Mouse (Mus musculus): ENCODE measurements around the gene Ccdc180. TPM values are rescaled to one million over a fixed set of nuclear protein-coding genes. Genes with fewer than 3 reads are reported as not detected.
A peak's percentile ranks its signal among the peaks of the same experiment; 100 is the strongest.

Gene Ccdc180
- polyA plus RNA-seq, 1 experiment from 2014 or later, result 0.66 TPM

DNA sequence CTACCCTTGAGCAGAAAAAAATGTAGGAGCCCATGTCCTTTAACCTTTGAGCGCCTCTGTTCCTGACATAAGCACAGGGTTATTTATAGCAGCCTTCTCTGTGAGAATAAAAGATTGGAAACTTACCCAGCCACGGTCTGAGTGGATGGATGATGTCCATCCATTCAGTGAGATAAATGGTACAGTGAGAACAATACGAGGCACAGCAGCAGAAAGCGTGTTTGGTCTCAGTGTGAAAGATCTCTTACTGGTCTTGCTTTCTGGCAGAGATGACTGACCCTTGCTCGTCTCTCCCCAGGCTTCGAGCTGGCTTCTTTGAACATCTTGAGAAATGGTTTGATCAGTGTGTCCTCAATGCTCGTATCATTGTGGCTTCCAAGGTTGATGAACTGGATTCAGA is 27.0 kb downstream of the Ccdc180 start:
- Histone ChIP-seq H3K4me1 (no peaks in the 10 kb centered on the region), H3K4me3 (no peak overlapping the region), H3K9me3 (no peaks in the 10 kb centered on the region), H3K27ac (no peak overlapping the region), H3K4me2 (no peak overlapping the region), H3K36me3 (no peaks in the 10 kb centered on the region), H3K9ac (no peak overlapping the region), H3K27me3 (no peaks in the 10 kb centered on the region)
- WGBS, result 46% methylated on average over 7 of the region's 7 CpGs
- no peak for ATAC-seq (ENCODE audit: borderline replicate concordance, extremely low read depth, low FRiP score, low TSS enrichment)

DNA sequence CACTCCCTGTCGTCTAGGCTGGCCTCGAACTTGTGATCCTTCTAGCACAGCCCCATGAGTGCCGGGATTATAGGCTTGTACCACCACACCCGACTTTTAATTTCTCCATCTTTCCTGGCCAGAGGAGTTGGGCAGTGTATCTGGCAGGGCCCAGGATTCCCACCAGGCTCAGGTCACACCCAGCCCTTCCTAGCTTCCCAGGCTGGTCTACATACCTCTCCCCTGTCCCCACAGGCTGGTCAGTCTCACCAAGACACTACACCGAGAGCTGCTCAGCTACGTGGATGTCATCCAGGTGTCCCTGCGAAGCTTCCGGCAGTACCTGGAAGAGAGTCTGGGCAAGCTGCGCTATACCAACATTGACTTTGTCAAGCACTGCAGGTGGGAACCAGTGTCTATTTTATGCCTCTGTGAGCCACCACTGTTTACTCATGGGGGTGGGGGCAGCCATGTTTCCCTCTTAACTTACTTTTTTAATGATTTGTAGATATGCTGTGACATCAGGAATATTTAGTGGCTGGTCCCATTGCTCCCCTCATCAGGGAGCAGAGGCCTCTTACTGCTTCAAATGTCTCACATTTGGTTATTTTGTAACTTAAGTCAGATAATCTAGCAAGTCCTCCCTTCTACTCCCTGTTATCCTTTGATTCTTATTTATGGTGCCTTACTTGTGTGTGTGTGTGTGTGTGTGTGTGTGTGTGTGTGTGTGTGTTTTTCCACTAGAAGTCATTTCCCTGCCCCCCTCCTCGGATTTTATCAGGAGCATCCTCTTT is 31.7 kb downstream of the Ccdc180 start:
- no peaks in the 10 kb centered on the region for H3K36me3 ChIP-seq
- WGBS, result 72% methylated on average over 10 of the region's 10 CpGs
- no peak for ATAC-seq (ENCODE audit: borderline replicate concordance, extremely low read depth, low FRiP score, low TSS enrichment)
- no peak overlapping the region for H3K27ac ChIP-seq
- no peak overlapping the region for H3K9ac ChIP-seq
- no peaks in the 10 kb centered on the region for H3K27me3 ChIP-seq
- no peak overlapping the region for H3K4me3 ChIP-seq
- no peak overlapping the region for H3K4me2 ChIP-seq
- H3K9me3 ChIP-seq, result no peaks in the 10 kb centered on the region
- no peaks in the 10 kb centered on the region for H3K4me1 ChIP-seq

DNA sequence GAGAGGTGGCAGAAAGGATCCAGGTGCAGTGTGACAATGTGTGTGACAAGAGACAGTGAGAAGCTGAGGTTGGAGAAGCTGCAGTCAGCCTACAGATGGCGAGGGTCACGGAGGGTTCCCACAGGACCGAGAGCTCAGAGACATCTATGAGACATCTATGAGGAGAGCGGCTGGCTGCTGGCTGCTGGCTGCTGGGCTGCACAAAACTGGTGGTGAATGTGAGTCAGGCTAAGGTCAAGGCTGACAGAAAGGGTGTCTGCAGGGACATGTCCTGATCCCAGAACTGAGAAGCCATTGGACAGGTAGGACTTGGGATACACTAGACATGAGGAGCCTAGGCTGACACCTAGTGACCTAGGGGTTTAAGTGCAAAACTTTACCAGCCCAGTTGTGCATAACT is 33.9 kb downstream of the Ccdc180 start:
- H3K9me3 ChIP-seq, result no peaks in the 10 kb centered on the region
- no peaks in the 10 kb centered on the region for H3K4me1 ChIP-seq
- no peaks in the 10 kb centered on the region for H3K27me3 ChIP-seq
- no peak overlapping the region for H3K27ac ChIP-seq
- ATAC-seq (ENCODE audit: borderline replicate concordance, extremely low read depth, low FRiP score, low TSS enrichment), result no peak
- H3K4me2 ChIP-seq, result no peak overlapping the region
- no peak overlapping the region for H3K9ac ChIP-seq
- H3K4me3 ChIP-seq, result no peak overlapping the region
- H3K36me3 ChIP-seq, result no peaks in the 10 kb centered on the region
- WGBS, result 74% methylated on average over 4 of the region's 4 CpGs

DNA sequence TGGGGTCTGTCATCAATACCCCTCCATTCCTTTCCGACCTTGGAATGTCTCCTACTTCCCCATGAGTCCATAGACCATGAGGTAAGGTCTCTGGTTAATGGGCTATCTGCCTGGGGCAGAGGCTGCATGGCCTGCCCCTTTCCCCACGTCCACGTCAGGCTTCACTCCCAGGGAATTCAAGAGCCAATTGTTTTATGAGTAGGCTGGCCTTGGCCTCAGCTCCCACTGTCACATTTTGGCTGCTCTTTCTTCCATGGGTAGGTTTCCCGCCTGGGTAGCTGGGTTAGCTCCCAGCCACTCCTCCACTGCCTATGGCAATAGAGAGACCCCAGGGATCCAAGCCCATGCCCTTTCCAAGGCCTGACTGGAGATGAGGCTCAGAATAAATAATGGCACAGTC is 38.5 kb downstream of the Ccdc180 start:
- no peaks in the 10 kb centered on the region for H3K4me1 ChIP-seq
- H3K9ac ChIP-seq, result no peak overlapping the region
- no peaks in the 10 kb centered on the region for H3K36me3 ChIP-seq
- no peak for ATAC-seq (ENCODE audit: borderline replicate concordance, extremely low read depth, low FRiP score, low TSS enrichment)
- H3K4me2 ChIP-seq, result no peak overlapping the region
- no peaks in the 10 kb centered on the region for H3K27me3 ChIP-seq
- H3K9me3 ChIP-seq, result no peaks in the 10 kb centered on the region
- 72% methylated on average over 4 of the region's 4 CpGs for WGBS
- H3K4me3 ChIP-seq, result no peak overlapping the region
- no peak overlapping the region for H3K27ac ChIP-seq

DNA sequence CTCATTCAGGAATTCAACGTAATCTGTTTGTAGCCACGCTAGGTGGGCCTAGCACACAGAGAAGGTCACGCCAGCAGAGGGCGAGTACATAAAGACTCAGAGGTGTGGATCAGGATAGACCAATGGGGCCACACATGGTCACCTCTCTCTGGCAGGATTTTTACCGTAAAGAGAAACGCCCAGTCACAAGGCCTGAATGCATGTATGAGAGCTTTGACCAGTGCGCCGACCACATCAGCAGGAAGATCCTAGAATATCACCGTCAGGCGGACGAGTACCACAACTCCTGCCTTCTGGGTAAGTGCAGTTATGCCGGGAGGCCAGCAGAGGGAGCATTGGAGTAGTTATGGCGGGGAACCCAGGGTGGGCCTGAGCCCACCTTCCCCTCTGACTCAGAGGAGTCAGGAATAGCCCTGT is 51.5 kb downstream of the Ccdc180 start:
- H3K9ac ChIP-seq, result no peak overlapping the region
- ATAC-seq (ENCODE audit: borderline replicate concordance, extremely low read depth, low FRiP score, low TSS enrichment), result 0 out of 2 replicates have a peak, but pooled peaks have one; percentile 46
- WGBS, result 21% methylated on average over 13 of the region's 13 CpGs
- H3K4me2 ChIP-seq, result peak overlapping the region; percentile 36
- no peaks in the 10 kb centered on the region for H3K36me3 ChIP-seq
- no peak overlapping the region for H3K4me3 ChIP-seq
- no peaks in the 10 kb centered on the region for H3K9me3 ChIP-seq
- peaks cover 4% of the 10 kb centered on the region; the same call in 1 of the 2 replicates for H3K4me1 ChIP-seq
- no peaks in the 10 kb centered on the region for H3K27me3 ChIP-seq
- no peak overlapping the region for H3K27ac ChIP-seq

DNA sequence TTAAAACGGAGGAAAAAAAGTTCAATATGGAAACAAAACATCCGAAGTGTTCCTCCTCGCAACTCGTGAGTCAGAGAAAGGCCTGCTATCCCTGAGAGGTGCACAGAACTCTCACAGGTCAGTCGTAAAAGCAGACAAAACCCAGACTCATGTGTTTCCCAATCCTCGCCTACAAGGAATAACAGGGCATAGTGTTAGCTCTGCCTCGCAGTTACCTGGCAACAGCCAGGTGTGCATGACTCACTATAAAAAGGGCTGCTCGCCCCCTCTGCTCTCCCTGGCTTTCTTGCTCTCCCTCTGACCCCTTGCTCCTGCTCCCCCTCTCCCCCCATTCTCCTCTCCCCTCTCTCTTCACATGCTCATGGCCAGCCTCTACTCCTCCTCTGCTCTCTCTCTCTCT is 57.6 kb downstream of the Ccdc180 start:
- Histone ChIP-seq H3K4me1 (peaks cover 14% of the 10 kb centered on the region), H3K4me3 (no peak overlapping the region), H3K9me3 (no peaks in the 10 kb centered on the region), H3K4me2 (no peak overlapping the region), H3K36me3 (no peaks in the 10 kb centered on the region), H3K9ac (no peak overlapping the region), H3K27me3 (no peaks in the 10 kb centered on the region), H3K27ac (no peak overlapping the region)
- ATAC-seq (ENCODE audit: borderline replicate concordance, extremely low read depth, low FRiP score, low TSS enrichment), result no peak
- 55% methylated on average over 8 of the region's 8 CpGs for WGBS

DNA sequence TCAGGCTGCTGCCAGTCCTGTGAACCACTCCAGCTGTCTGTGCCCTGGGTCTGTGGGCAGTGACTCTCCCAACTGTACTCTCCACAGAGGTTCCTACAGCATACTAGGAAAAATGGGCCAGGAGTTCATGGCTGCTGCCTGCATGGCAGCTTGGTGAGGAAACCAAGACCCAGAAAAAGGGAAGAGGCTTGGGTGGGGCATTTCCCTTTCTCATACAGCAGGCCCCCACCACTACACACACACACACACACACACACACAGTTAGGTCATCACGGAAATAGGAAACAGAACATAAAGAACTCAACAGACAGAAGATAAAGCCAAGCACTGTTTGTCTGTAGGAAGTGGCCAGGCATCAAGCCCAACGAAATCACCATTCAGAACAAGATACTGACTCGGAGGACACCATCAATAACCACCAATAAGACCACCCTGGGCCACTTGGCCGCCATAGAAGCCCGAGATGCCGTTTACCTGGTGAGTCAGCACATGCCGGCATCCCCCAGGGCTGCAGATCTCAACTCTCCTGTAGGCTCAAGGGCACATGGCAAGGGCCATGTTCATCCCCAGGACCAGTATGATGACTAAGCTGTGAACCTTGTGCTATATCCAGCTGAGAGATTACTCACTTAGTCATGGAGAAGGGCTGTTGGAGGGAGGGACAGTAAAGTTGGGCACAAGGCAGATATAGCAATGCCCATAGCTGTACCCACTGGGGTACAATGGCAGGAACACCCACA is 59.2 kb downstream of the Ccdc180 start:
- WGBS, result 70% methylated on average over 7 of the region's 7 CpGs
- Histone ChIP-seq H3K4me2 (no peak overlapping the region), H3K4me3 (no peak overlapping the region), H3K27me3 (no peaks in the 10 kb centered on the region), H3K4me1 (peaks cover 14% of the 10 kb centered on the region), H3K27ac (peak overlapping the region; percentile 37; the same call in 1 of the 2 replicates), H3K36me3 (no peaks in the 10 kb centered on the region), H3K9me3 (no peaks in the 10 kb centered on the region), H3K9ac (no peak overlapping the region)
- ATAC-seq (ENCODE audit: borderline replicate concordance, extremely low read depth, low FRiP score, low TSS enrichment), result peak; percentile 37; the same call in 1 of the 2 replicates

DNA sequence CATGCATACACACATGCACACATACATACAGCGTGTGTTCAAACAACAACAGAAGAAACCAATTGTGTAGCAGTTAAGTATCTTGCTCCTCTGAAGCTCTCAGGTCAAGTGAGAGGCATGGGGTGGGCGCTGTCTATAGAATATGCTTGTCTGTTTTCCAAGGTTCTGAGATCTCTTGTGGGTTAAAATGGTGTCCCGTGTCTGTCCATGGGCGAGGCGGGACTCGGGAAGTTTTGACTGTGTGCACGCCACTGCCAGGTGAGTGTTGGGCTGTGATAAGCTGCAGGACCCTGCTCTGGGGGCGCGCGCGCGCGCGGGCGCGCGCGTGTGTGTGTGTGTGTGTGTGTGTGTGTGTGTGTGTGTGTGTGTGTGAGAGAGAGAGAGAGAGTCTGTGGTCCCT is 61.7 kb downstream of the Ccdc180 start:
- peaks cover 14% of the 10 kb centered on the region for H3K4me1 ChIP-seq
- no peak overlapping the region for H3K4me3 ChIP-seq
- no peak overlapping the region for H3K9ac ChIP-seq
- H3K27ac ChIP-seq, result no peak overlapping the region
- H3K4me2 ChIP-seq, result no peak overlapping the region
- ATAC-seq (ENCODE audit: borderline replicate concordance, extremely low read depth, low FRiP score, low TSS enrichment), result no peak
- 93% methylated on average over 18 of the region's 18 CpGs for WGBS
- H3K36me3 ChIP-seq, result no peaks in the 10 kb centered on the region
- no peaks in the 10 kb centered on the region for H3K9me3 ChIP-seq
- H3K27me3 ChIP-seq, result no peaks in the 10 kb centered on the region

DNA sequence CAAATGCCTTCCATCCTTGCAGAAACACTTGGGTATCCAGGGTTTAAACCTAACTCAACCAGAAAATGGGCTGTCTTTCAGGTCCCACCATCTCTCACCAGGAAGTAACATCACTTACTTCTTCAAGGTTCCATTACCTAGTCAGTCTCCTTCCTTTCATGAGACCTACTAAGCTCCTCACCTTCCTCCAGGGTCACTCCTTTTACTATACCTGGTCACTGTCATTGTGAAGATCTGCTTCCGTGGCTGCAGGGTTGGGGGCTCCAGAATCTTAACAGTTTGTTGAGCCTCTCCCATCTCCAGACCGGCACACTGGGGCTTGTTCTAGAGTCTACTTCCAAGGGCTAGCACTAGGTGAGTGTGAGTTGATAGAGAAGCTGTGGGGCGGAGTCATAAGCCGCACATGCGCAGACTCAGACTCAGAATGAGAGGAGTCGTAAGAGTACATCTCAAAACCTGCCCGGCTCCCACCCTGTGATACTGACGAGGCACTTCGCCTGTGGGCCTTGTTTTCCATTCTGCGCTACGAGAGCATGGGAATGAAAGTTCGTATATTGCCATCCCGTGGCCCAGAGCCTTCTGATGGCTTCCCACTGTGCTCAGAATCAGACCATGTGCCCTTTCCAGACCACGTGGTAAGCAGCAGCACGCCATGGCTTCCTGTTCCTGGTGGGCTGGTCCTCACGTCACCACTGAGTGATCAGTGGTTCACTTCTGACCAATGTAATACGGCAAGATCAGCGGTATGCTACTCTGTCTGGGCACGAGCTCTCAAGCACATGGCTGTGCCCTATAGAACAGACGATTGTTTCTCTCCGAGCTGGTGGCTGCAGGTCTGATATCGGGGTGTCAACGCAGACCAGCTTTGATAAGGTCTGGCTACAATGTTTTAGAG is 63.2 kb downstream of the Ccdc180 start:
- Histone ChIP-seq H3K27ac (no peak overlapping the region), H3K9me3 (no peaks in the 10 kb centered on the region), H3K9ac (no peak overlapping the region), H3K27me3 (no peaks in the 10 kb centered on the region), H3K36me3 (no peaks in the 10 kb centered on the region), H3K4me1 (peaks cover 12% of the 10 kb centered on the region), H3K4me2 (no peak overlapping the region), H3K4me3 (no peak overlapping the region)
- ATAC-seq (ENCODE audit: borderline replicate concordance, extremely low read depth, low FRiP score, low TSS enrichment), result no peak
- WGBS, result 87% methylated on average over 23 of the region's 23 CpGs

DNA sequence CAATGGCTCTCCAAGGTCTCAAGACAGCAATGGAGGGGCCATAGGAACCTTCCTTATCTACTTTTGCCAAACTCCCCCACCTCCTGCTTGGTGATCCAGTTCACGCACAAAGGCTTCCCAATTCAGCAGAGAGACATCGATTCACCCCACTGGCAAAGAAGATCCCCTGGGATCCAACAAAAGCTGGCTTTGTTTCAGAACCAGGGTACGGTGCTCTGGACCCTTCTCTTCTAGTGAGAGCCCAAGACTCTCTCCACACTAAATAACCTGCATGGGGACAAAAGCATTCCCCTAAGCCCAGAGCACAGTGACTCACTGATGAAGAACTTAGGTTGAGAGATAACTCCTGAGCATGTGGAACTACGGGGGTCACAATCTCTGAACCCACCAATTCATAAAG is 65.1 kb downstream of the Ccdc180 start:
- WGBS, result 82% methylated on average over 4 of the region's 4 CpGs
- Histone ChIP-seq H3K9me3 (no peaks in the 10 kb centered on the region), H3K9ac (no peak overlapping the region), H3K4me3 (no peak overlapping the region), H3K27ac (no peak overlapping the region), H3K4me2 (no peak overlapping the region), H3K27me3 (no peaks in the 10 kb centered on the region), H3K36me3 (no peaks in the 10 kb centered on the region), H3K4me1 (0 out of 2 replicates have a peak, but pooled peaks cover 2% of the 10 kb centered on the region)
- no peak for ATAC-seq (ENCODE audit: borderline replicate concordance, extremely low read depth, low FRiP score, low TSS enrichment)

DNA sequence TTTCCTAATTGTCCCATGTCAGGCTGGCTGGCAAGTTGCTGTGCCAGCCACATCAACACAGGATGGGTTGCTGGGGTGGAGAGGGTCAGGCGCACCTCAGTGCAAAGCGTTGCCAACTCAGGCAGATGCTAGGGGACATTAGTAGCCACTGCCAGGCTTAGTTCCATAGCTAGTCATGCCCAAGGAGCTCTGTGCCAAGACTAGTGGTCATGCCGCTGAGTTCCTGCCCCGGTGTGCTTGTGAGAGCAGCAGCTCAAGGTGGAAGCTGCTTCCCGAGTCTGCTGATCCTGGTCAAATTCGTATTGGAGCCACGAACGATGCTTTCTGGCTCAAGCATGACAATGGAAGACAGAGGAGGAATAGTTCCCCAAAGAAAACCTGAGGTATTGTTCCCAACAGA is 66.0 kb downstream of the Ccdc180 start:
- Histone ChIP-seq H3K9me3 (no peaks in the 10 kb centered on the region), H3K4me1 (no peaks in the 10 kb centered on the region), H3K27me3 (no peaks in the 10 kb centered on the region), H3K9ac (no peak overlapping the region), H3K4me3 (no peak overlapping the region), H3K4me2 (no peak overlapping the region), H3K27ac (no peak overlapping the region), H3K36me3 (no peaks in the 10 kb centered on the region)
- ATAC-seq (ENCODE audit: borderline replicate concordance, extremely low read depth, low FRiP score, low TSS enrichment), result no peak
- WGBS, result 95% methylated on average over 8 of the region's 8 CpGs

Data from lung, embryonic 15.5 days (tissue).